Mouse (Mus musculus) embryonic facial prominence, embryonic 12.5 days (tissue): ENCODE measurements around the gene Uqcrh. TPM values are rescaled to one million over a fixed set of nuclear protein-coding genes. Genes with fewer than 3 reads are reported as not detected.

Source experiments
- ATAC-seq: fragments of 200-750 bp; cut with Nextera tagmentation; 2 replicates; pipeline ENCODE4 v1.8.0; 2017; ENCODE audit not compliant: insufficient number of reproducible peaks, insufficient read depth, low FRiP score, low TSS enrichment
- H3K27ac ChIP-seq: fragments of 300-500 bp; sonication (generic); 2 replicates; pipeline ENCODE4 v1.5.1; 2016; ENCODE audit warnings: mild to moderate bottlenecking
- H3K27me3 ChIP-seq: fragments of 300-500 bp; sonication (generic); 2 replicates; pipeline ENCODE4 v1.6.1; 2016; ENCODE audit warnings: mild to moderate bottlenecking, moderate library complexity
- H3K36me3 ChIP-seq: fragments of 300-500 bp; sonication (generic); 2 replicates; pipeline ENCODE4 v1.6.1; 2016; ENCODE audit warnings: mild to moderate bottlenecking
- H3K4me1 ChIP-seq: fragments of 300-500 bp; sonication (generic); 2 replicates; pipeline ENCODE4 v1.6.1; 2016
- H3K4me2 ChIP-seq: fragments of 300-500 bp; sonication (generic); replicated peaks from 2 replicates; pipeline ENCODE4 v1.6.1; 2016; ENCODE audit warnings: mild to moderate bottlenecking, moderate library complexity
- H3K4me3 ChIP-seq: fragments of 300-500 bp; sonication (generic); 2 replicates; pipeline ENCODE4 v1.5.1; 2016; ENCODE audit warnings: mild to moderate bottlenecking
- H3K9ac ChIP-seq: fragments of 300-500 bp; sonication (generic); 2 replicates; pipeline ENCODE4 v1.6.1; 2016; ENCODE audit warnings: mild to moderate bottlenecking, moderate library complexity
- H3K9me3 ChIP-seq: fragments of 300-500 bp; sonication (generic); 2 replicates; pipeline ENCODE4 v1.6.1; 2016; ENCODE audit warnings: mild to moderate bottlenecking, moderate library complexity
- WGBS: fragments of 180-500 bp; shearing (Covaris S2); methylation state at CpG from one replicate; pipeline ENCODE4 v1.1.7; 2016; 5-methylcytosine and 5-hydroxymethylcytosine counted together
- polyA plus RNA-seq: library from polyadenylated mRNA; unstranded; fragments of >200 nt; fragmentation: Nextera tagmentation; extraction: Ambion mirVana; gene quantifications from 2 replicates; pipeline ENCODE4 v1.2.1, GENCODE M21; 2016

Gene Uqcrh
- polyA plus RNA-seq, 1 experiment from 2014 or later = 407 TPM

DNA sequence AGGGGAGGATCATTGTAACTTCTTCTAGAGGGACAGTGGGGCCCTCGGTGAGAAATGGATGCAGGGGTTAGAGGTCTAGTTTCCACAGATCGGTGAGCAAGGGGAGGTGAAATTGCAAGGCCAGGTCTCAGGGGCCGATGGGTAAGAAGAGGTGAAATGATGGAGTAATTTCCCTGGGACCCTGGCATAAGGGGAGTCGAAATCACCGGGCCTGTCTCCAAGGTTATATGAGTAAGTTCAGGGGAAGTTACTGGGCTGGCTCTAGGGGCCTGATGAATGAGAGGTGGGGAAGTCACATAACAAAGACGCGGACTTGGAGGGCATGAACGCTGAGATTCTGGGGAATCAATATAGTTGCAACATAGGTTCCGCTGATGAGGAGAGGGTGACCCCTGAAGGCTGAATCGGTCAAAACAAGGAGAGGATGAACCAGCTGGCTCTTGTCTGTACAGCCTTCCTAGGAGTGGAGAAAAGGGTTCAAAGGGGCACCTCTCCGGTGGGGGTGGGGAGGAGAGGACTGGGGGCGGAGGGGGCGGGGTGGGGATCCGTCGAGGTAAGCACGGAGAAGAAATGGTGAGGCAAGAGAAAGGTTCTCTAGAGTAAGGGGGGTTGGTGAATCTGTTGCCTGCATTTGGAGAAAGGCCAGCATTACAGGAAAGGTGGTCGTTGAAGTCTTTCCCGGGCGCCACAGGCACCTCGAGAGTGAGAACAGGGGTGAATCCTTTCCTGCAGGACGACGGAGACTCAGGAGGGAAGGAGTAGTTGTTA, 22.2 kb downstream of the Uqcrh start:
- Histone ChIP-seq H3K27ac (peak overlapping the region; percentile 86), H3K4me3 (peak overlapping the region; percentile 54), H3K27me3 (no peaks in the 10 kb centered on the region), H3K9ac (peak overlapping the region; percentile 50), H3K36me3 (peaks cover 2% of the 10 kb centered on the region; the same call in 1 of the 2 replicates), H3K4me2 (peak overlapping the region; percentile 79), H3K4me1 (peaks cover 4% of the 10 kb centered on the region; the same call in 1 of the 2 replicates), H3K9me3 (no peaks in the 10 kb centered on the region)
- no peak for ATAC-seq
- 8% methylated on average over 20 of the region's 22 CpGs for WGBS

DNA sequence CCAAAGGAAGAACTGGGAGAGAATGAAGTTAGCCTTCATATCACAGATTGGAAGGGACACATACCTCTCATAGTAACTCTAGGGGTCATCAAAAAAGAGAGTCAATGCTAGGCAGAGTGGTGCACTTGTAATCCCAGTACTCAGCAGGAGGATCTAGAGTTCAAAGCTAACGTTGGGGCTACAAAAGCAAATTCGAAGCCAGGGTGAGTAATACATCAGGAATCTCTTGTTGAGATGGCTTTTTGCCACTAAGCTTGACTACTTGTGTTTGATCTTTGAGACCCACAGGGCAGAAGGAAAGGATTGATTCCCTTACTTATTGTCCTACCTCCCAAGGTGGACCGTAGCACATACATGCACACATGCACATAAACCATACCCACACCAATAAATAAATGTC, 25.7 kb downstream of the Uqcrh start:
- no peak for ATAC-seq
- H3K4me1 ChIP-seq = peaks cover 4% of the 10 kb centered on the region; the same call in 1 of the 2 replicates
- no peaks in the 10 kb centered on the region for H3K27me3 ChIP-seq
- H3K4me2 ChIP-seq = no peak overlapping the region
- no peak overlapping the region for H3K9ac ChIP-seq
- no peaks in the 10 kb centered on the region for H3K9me3 ChIP-seq
- H3K27ac ChIP-seq = no peak overlapping the region
- H3K36me3 ChIP-seq = peaks cover 4% of the 10 kb centered on the region; the same call in 1 of the 2 replicates
- WGBS = 83% methylated on average over 3 of the region's 3 CpGs
- no peak overlapping the region for H3K4me3 ChIP-seq

DNA sequence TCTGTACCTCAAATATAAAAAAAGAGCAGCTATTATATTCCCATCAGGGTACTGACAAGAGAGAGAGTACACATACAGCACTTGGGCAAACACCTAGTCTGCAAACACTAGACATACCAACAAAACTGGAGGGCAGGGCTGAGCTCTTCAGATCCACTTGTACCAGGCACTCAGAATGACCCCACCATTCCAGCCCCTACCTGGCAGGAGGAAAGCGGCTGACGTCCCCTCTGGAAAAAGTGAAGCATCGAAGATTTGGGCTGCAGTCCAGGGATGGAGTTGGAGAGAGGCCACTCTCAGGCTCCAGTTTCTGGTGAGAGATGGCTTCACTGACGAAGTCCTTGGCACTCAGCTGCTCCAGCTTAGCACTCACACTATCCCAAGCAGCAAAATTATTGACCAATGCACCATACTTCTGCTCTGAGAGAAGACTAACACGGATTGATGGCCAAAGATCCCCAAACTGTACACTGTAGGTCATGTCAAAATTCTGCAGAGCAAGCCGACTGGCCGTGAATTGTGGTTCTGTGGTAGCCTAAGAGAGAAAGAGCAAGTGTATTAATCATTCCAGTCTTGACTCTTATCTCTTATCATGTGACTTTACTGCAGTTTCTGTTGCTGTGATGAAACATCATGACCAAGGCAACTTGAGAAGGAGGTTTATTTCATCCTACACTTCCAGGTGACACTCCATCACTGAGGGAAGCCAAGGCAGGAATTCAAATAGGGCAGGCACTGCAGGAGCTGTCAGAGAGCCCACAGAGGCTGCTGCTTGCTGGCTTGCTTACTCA, 26.5 kb downstream of the Uqcrh start:
- no peaks in the 10 kb centered on the region for H3K27me3 ChIP-seq
- peaks cover 9% of the 10 kb centered on the region; the same call in 1 of the 2 replicates for H3K36me3 ChIP-seq
- H3K4me1 ChIP-seq = peaks cover 4% of the 10 kb centered on the region; the same call in 1 of the 2 replicates
- no peak overlapping the region for H3K4me3 ChIP-seq
- H3K9ac ChIP-seq = no peak overlapping the region
- H3K9me3 ChIP-seq = no peaks in the 10 kb centered on the region
- WGBS = 83% methylated on average over 7 of the region's 7 CpGs
- H3K4me2 ChIP-seq = no peak overlapping the region
- H3K27ac ChIP-seq = no peak overlapping the region
- no peak for ATAC-seq

DNA sequence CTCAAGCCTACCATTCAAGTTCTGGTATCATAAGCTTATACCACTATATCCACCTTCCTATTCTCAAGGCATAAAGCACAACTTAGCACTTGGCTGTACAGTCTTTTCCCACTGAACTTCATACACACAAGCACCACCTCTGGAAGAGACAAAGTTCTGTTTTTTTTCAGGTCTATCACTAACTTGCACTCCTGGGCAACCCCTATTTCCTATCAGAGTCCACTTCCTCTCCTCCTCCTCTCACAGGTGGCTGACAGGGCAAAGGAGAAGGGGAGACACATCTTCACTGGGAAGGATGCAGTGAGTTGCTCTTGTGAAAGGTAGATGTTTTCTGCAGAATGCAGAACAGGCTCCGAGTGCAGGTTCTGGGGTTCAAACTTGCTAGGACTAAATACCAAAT, 27.2 kb downstream of the Uqcrh start:
- no peaks in the 10 kb centered on the region for H3K9me3 ChIP-seq
- H3K27me3 ChIP-seq = no peaks in the 10 kb centered on the region
- H3K27ac ChIP-seq = no peak overlapping the region
- no peak for ATAC-seq
- no peak overlapping the region for H3K4me2 ChIP-seq
- peaks cover 4% of the 10 kb centered on the region; the same call in 1 of the 2 replicates for H3K4me1 ChIP-seq
- 90% methylated on average over 1 of the region's 1 CpGs for WGBS
- no peak overlapping the region for H3K9ac ChIP-seq
- no peak overlapping the region for H3K4me3 ChIP-seq
- peaks cover 14% of the 10 kb centered on the region; the same call in 1 of the 2 replicates for H3K36me3 ChIP-seq

DNA sequence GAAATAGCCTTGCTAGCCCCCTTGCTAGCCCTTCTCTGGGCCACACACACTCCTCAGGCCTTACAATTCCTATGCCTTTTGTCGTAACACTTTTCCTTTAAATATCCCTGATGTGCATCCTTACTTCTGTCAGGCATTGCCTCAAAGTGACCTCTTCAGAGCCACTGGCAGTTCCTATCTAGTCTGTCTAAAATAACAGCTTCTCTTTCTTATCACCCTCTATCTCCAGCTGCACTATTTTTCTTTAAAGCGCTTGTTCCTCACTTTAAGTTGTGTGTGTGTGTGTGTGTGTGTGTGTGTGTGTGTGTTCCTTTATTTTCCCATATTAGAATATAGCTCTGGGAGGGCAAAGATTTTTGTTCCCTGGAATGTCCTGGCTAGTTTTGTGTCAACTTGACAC, 28.3 kb downstream of the Uqcrh start:
- 92% methylated on average over 2 of the region's 2 CpGs for WGBS
- no peaks in the 10 kb centered on the region for H3K27me3 ChIP-seq
- H3K4me1 ChIP-seq = no peaks in the 10 kb centered on the region
- H3K36me3 ChIP-seq = peaks cover 20% of the 10 kb centered on the region; the same call in 1 of the 2 replicates
- no peak overlapping the region for H3K4me2 ChIP-seq
- no peak overlapping the region for H3K9ac ChIP-seq
- no peak for ATAC-seq
- no peaks in the 10 kb centered on the region for H3K9me3 ChIP-seq
- H3K4me3 ChIP-seq = no peak overlapping the region
- no peak overlapping the region for H3K27ac ChIP-seq

DNA sequence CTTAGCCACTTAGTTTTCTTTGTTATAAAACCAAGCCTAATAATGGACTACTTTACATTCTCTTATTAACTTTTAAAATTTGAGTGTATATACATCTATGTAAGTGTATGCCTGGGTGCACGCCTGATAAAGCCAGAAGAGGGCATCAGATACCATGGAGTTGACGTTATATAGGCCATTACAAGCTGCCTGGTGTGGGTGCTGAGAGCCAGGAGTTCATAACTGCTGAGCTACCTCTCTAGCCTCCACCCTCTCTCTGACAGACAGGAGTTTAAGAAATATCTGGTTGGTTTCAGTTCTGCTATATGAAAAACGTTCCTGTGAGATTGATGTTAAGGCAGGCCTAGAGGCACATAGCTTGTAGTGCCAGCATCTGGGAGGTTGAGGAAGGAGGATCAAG, 32.7 kb downstream of the Uqcrh start:
- no peak overlapping the region for H3K27ac ChIP-seq
- H3K9me3 ChIP-seq = no peaks in the 10 kb centered on the region
- whole genome bisulfite sequencing = 78% methylated on average over 3 of the region's 3 CpGs
- no peaks in the 10 kb centered on the region for H3K4me1 ChIP-seq
- no peak overlapping the region for H3K4me2 ChIP-seq
- H3K9ac ChIP-seq = no peak overlapping the region
- no peak overlapping the region for H3K4me3 ChIP-seq
- H3K27me3 ChIP-seq = no peaks in the 10 kb centered on the region
- H3K36me3 ChIP-seq = peaks cover 18% of the 10 kb centered on the region; the same call in 1 of the 2 replicates
- ATAC-seq = no peak

DNA sequence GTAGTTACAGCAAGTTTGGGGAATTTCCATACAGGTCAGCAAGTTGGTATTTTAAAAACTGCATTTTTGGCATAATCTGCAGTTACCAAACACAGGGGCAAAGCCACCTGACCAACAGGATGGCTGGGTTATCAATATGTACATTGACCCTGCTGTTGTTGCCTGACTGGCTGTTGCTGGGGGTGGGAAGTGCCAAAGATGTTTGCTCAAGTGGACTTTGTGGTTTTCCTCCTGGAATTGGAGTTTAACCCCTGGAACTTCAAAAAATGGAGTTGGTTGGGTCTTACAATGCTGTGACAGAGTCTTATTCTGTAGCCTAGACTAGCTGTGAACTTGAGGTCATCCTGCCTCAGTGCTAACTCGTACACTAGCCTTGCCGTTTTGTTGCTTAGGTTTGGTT, 34.4 kb downstream of the Uqcrh start:
- Histone ChIP-seq H3K27ac (no peak overlapping the region), H3K9me3 (no peaks in the 10 kb centered on the region), H3K9ac (no peak overlapping the region), H3K36me3 (peaks cover 27% of the 10 kb centered on the region; the same call in 1 of the 2 replicates), H3K4me1 (no peaks in the 10 kb centered on the region), H3K4me3 (no peak overlapping the region), H3K27me3 (no peaks in the 10 kb centered on the region), H3K4me2 (no peak overlapping the region)
- 82% methylated on average over 2 of the region's 2 CpGs for WGBS
- ATAC-seq = no peak

DNA sequence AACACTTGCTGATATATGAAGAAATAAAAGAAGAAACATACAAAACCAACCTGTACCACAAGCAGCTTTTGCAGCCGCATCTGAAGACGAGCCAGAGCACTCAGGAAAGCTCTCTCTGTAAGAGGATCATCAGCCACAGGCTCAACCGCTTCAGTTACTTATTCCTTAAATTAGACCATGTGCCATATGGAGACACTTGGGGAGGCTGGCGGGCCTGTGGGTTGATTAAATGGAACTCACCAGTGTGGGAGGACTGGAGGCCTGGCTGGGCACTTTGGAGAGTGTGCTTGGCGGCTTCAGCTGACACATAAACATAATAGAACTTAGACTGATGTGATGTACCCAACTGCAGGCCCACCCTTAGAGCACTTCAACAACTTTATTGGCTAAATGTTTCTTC, 41.5 kb downstream of the Uqcrh start:
- no peak for ATAC-seq
- H3K27me3 ChIP-seq = no peaks in the 10 kb centered on the region
- no peaks in the 10 kb centered on the region for H3K9me3 ChIP-seq
- peaks cover 34% of the 10 kb centered on the region for H3K36me3 ChIP-seq
- no peaks in the 10 kb centered on the region for H3K4me1 ChIP-seq
- H3K9ac ChIP-seq = no peak overlapping the region
- 86% methylated on average over 5 of the region's 5 CpGs for WGBS
- H3K27ac ChIP-seq = no peak overlapping the region
- no peak overlapping the region for H3K4me3 ChIP-seq
- no peak overlapping the region for H3K4me2 ChIP-seq

DNA sequence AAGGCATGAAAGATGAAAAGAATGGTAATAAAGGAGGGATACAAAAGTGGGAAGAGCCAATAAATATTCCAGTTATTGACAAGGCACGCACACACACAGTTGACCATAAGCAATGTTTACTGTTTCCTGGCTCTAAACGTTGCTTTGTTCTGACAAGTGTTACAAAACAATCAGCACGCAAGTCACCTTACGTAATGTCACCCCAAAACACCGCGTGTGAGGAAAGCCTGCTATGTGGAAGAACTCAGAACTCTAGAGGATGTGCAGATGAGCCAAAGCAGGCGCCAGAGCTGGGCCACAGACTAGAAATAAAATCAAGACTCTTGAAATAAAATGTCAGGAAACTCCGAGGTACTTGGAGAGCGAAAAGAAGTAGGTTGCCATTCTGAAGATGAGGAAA, 42.0 kb downstream of the Uqcrh start:
- Histone ChIP-seq H3K4me1 (no peaks in the 10 kb centered on the region), H3K36me3 (peaks cover 34% of the 10 kb centered on the region), H3K27ac (no peak overlapping the region), H3K4me2 (no peak overlapping the region), H3K4me3 (no peak overlapping the region), H3K9me3 (no peaks in the 10 kb centered on the region), H3K9ac (no peak overlapping the region), H3K27me3 (no peaks in the 10 kb centered on the region)
- ATAC-seq = no peak
- 90% methylated on average over 9 of the region's 9 CpGs for WGBS

DNA sequence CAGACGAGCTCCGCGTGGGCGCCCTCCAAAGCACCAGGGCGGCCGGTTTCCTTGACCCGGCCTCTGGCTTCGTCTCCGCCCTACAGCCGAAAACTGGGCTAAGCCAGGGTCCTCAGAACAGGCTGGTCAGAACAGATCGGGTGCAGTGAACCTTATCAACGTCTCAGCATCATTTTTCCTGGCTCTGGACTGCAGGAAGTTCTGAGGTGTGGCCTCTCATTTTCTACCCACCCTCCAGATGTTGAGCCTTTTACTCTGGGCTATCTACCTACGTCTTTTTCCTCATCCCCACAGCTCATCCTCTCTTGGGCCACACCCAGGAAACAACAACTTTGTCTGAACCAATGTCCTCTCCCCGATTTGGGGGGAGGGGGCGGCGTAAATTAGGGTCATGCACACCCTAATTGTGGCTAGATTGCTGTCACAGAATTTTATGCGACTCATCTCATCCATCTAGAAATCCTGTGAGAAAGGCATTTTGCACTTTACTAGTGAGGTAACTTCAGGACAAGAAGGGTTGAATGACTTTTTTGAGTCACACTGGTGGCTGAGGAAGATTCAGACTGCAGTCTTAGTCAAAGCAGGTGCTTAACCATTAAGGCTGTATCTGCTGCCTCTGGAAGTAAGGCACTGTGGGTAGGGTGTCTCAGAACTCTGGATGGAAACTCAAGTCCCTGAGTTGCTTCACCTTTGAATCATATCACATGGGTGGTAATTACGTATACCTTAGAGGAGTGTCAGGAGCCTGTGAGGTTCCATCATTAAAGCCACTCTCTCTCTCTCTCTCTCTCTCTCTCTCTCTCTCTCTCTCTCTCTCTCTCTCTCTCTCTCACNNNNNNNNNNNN, 56.7 kb downstream of the Uqcrh start, which contains the start of gene Faah:
Gene Faah (minus strand): TSS at position 25 of the 845 bp plus-strand sequence.
- H3K4me2 ChIP-seq = peak within 1 kb of the TSS; percentile 94
- H3K27me3 ChIP-seq = peaks cover 62% of the 10 kb centered on the region
- 6% methylated on average over 18 of the region's 18 CpGs for WGBS

DNA sequence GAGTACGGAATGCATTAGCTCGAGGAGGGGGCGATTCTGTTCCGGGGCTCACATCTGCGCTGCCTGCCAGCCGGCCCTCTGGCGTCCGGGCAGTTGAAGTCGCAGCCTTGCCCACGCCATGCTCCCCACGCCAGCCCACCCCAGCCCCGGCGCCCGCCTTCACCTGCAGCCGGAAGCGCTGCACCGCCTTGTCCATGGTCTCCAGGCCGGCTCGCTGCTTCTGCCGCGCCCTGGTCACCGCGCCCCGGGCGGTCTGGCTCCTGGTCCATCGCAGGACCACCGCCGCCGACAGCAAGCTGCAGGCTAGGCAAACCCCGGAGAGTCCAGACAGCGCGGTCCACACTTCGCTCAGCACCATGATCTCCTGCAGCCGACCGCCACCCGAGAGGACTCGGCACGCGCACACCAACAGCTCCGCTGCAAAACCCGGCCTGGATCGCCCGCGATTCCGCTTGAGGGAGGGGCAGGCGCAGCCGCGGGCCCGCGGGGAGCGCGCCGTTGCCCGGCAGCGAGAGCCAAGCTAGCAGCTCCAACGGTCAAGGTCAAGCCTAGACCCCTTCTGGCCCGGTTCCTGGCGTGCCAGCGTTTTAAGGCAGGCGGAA, 57.5 kb downstream of the Uqcrh start:
- no peaks in the 10 kb centered on the region; the same call in 1 of the 2 replicates for H3K4me1 ChIP-seq
- H3K27ac ChIP-seq = no peak overlapping the region
- ATAC-seq = peak; percentile 78
- peak overlapping the region; percentile 48 for H3K4me3 ChIP-seq
- H3K36me3 ChIP-seq = no peaks in the 10 kb centered on the region
- H3K4me2 ChIP-seq = peak overlapping the region; percentile 94
- H3K9me3 ChIP-seq = no peaks in the 10 kb centered on the region
- peak overlapping the region; percentile 45 for H3K9ac ChIP-seq
- WGBS = under 1% methylated on average over 59 of the region's 60 CpGs
- peaks cover 62% of the 10 kb centered on the region for H3K27me3 ChIP-seq

More for the DNA sequence above, 56.7 kb downstream of the Uqcrh start, which contains the start of gene Faah:
- Histone ChIP-seq H3K9me3 (no peaks in the 10 kb centered on the region), H3K4me3 (peak within 1 kb of the TSS; percentile 48), H3K36me3 (no peaks in the 10 kb centered on the region), H3K27ac (no peak within 1 kb of the TSS), H3K4me1 (no peaks in the 10 kb centered on the region; the same call in 1 of the 2 replicates), H3K9ac (peak within 1 kb of the TSS; percentile 45)
- peak; percentile 16; the same call in 1 of the 2 replicates for ATAC-seq
